Mouse (Mus musculus) CH12.LX (cell line): ENCODE results near the gene Myrfl. TPM values are rescaled to one million over a fixed set of nuclear protein-coding genes. Genes with fewer than 3 reads are reported as not detected.

ENCODE experiments used
- DNase-seq: peaks from one replicate; pipeline ENCODE4 v3.0.0-alpha.2; 2013; ENCODE audit errors: extremely low read depth
- H3K27ac ChIP-seq: 2 replicates; pipeline ENCODE4 v1.5.1; 2012; ENCODE audit warnings: low read depth, mild to moderate bottlenecking, control low read depth, moderate library complexity; ENCODE audit not compliant: insufficient read depth
- H3K27me3 ChIP-seq: replicated peaks from 2 replicates; pipeline ENCODE3; 2012; ENCODE audit warnings: inconsistent platforms
- H3K36me3 ChIP-seq, 2 experiments: replicated peaks in 1 of 2; 2 replicates each; pipeline versions ENCODE3 to v1.6.1; 2012; ENCODE audit warnings: inconsistent platforms in 1 of 2, low read length in 1 of 2, mild to moderate bottlenecking in 1 of 2, mixed read lengths in 1 of 2, moderate library complexity in 1 of 2; ENCODE audit not compliant: control insufficient read depth in 1 of 2, insufficient read depth in 1 of 2
- H3K4me1 ChIP-seq, 2 experiments: 2 replicates each; pipeline ENCODE4 v1.6.1; 2012; ENCODE audit warnings: inconsistent platforms in 1 of 2, moderate library complexity in 1 of 2; ENCODE audit not compliant: insufficient read depth in 2 of 2, control insufficient read depth in 1 of 2
- H3K4me2 ChIP-seq: 2 replicates; pipeline ENCODE4 v1.6.1; 2012; ENCODE audit warnings: low read depth, mild to moderate bottlenecking, control low read depth; ENCODE audit not compliant: poor library complexity, insufficient read depth, severe bottlenecking
- H3K4me3 ChIP-seq, 3 experiments: fragments of 150-350 bp in 1 of 3; sonication (generic) in 1 of 3; replicated peaks in 1 of 3; 2 replicates each; pipeline versions ENCODE3 to v1.5.1; 2011 to 2012; ENCODE audit warnings: low read depth in 2 of 3, low read length in 2 of 3, mild to moderate bottlenecking in 2 of 3, moderate library complexity in 2 of 3, control low read depth in 1 of 3, improper control_type of control experiment in 1 of 3, inconsistent platforms in 1 of 3, mixed read lengths in 1 of 3; ENCODE audit not compliant: poor library complexity in 1 of 3
- H3K79me2 ChIP-seq: replicated peaks from 2 replicates; pipeline ENCODE4 v1.6.1; 2012; ENCODE audit warnings: mild to moderate bottlenecking, moderate library complexity; ENCODE audit not compliant: control insufficient read depth, poor library complexity, insufficient read depth, severe bottlenecking; ENCODE audit errors: extremely low read depth
- H3K9ac ChIP-seq: 2 replicates; pipeline ENCODE4 v1.6.1; 2012; ENCODE audit warnings: low read depth, mild to moderate bottlenecking, control low read depth, moderate library complexity; ENCODE audit not compliant: insufficient read depth
- H3K9me3 ChIP-seq: replicated peaks from 2 replicates; pipeline ENCODE3; 2012; ENCODE audit warnings: low read length, inconsistent platforms, mixed read lengths
- BHLHE40 ChIP-seq: IDR thresholded peaks from 2 replicates; pipeline ENCODE4 v1.6.1; 2011; ENCODE audit warnings: mild to moderate bottlenecking, low read depth, low read length, improper control_type of control experiment
- CHD1 ChIP-seq: IDR thresholded peaks from 2 replicates; pipeline ENCODE4 v1.6.1; 2012; ENCODE audit warnings: low read depth, low read length, improper control_type of control experiment, inconsistent platforms
- CHD2 ChIP-seq: IDR thresholded peaks from 2 replicates; pipeline ENCODE4 v1.6.1; 2011; ENCODE audit warnings: low read length, improper control_type of control experiment
- CTCF ChIP-seq, 2 experiments: IDR thresholded peaks in 1 of 2; conservative IDR thresholded peaks in 1 of 2; 2 replicates each; pipeline ENCODE4 v1.5.1; 2011 to 2012; ENCODE audit warnings: low read depth in 2 of 2, low read length in 2 of 2, improper control_type of control experiment in 1 of 2, inconsistent platforms in 1 of 2, mild to moderate bottlenecking in 1 of 2, moderate library complexity in 1 of 2
- ELF1 ChIP-seq: IDR thresholded peaks from 2 replicates; pipeline ENCODE4 v1.6.1; 2014; ENCODE audit warnings: low read depth, mild to moderate bottlenecking, inconsistent platforms, low read length, improper control_type of control experiment
- ETS1 ChIP-seq: conservative IDR thresholded peaks from 2 replicates; pipeline ENCODE4 v1.6.1; 2012; ENCODE audit warnings: low read depth, mild to moderate bottlenecking, inconsistent platforms, low read length, improper control_type of control experiment, moderate library complexity
- GABPA ChIP-seq: IDR thresholded peaks from 2 replicates; pipeline ENCODE4 v1.6.1; 2012; ENCODE audit warnings: low read depth, low read length, improper control_type of control experiment, inconsistent platforms; ENCODE audit not compliant: insufficient replicate concordance
- IRF4 ChIP-seq: IDR thresholded peaks from 2 replicates; pipeline ENCODE4 v1.6.1; 2014; ENCODE audit warnings: low read depth, mild to moderate bottlenecking, inconsistent platforms, low read length, improper control_type of control experiment
- KAT2A ChIP-seq: IDR thresholded peaks from 2 replicates; pipeline ENCODE4 v1.6.1; 2012; ENCODE audit warnings: low read length, improper control_type of control experiment, inconsistent platforms; ENCODE audit not compliant: insufficient replicate concordance
- MAZ ChIP-seq: IDR thresholded peaks from 2 replicates; pipeline ENCODE4 v1.6.1; 2012; ENCODE audit warnings: low read depth, mild to moderate bottlenecking, inconsistent platforms, low read length, improper control_type of control experiment, moderate library complexity
- PAX5 ChIP-seq: IDR thresholded peaks from 2 replicates; pipeline ENCODE4 v1.6.1; 2012; ENCODE audit warnings: low read length, inconsistent platforms, mixed read lengths
- POLR2AphosphoS2 ChIP-seq: IDR thresholded peaks from 2 replicates; pipeline ENCODE4 v1.6.1; 2011; ENCODE audit warnings: low read depth, low read length, improper control_type of control experiment
- RAD21 ChIP-seq: IDR thresholded peaks from 2 replicates; pipeline ENCODE4 v1.6.1; 2011; ENCODE audit warnings: low read depth, mild to moderate bottlenecking, low read length, improper control_type of control experiment, moderate library complexity
- SMC3 ChIP-seq: IDR thresholded peaks from 2 replicates; pipeline ENCODE4 v1.6.1; 2011; ENCODE audit warnings: low read depth, low read length, improper control_type of control experiment
- TCF12 ChIP-seq: IDR thresholded peaks from 2 replicates; pipeline ENCODE4 v1.6.1; 2014; ENCODE audit warnings: low read depth, mild to moderate bottlenecking, inconsistent platforms, low read length, improper control_type of control experiment
- USF2 ChIP-seq: conservative IDR thresholded peaks from 2 replicates; pipeline ENCODE4 v1.6.1; 2011; ENCODE audit warnings: low read depth, low read length, improper control_type of control experiment
- ZKSCAN1 ChIP-seq: IDR thresholded peaks from 2 replicates; pipeline ENCODE4 v1.6.1; 2012; ENCODE audit warnings: low read depth, inconsistent platforms, low read length, improper control_type of control experiment, borderline replicate concordance
- ZMIZ1 ChIP-seq: IDR thresholded peaks from 2 replicates; pipeline ENCODE4 v1.6.1; 2012; ENCODE audit warnings: low read depth, mild to moderate bottlenecking, inconsistent platforms, low read length, improper control_type of control experiment
- ZNF384 ChIP-seq: IDR thresholded peaks from 2 replicates; pipeline ENCODE4 v1.6.1; 2012; ENCODE audit warnings: low read depth, low read length, improper control_type of control experiment, inconsistent platforms
- dilution Hi-C: fragments of 300-500 bp; cut with MboI; formaldehyde crosslinking; loops from 2 replicates; pipeline ENCODE4 v1.14.3; 2020; ENCODE audit warnings: low sequenced_read_pairs; ENCODE audit not compliant: extremely low pct_unique_long_range_greater_than_20kb, extremely low pct_ligation_motif_present
- in situ Hi-C: fragments of 300-500 bp; cut with MboI; formaldehyde crosslinking; loops from 3 replicates; pipeline ENCODE4 v1.14.3; 2019; ENCODE audit warnings: low sequenced_read_pairs, low pct_ligation_motif_present, low pct_unique_long_range_greater_than_20kb, mixed read lengths
- polyA plus RNA-seq: library from polyadenylated mRNA; unstranded; fragments of >175 nt; gene quantifications from 2 replicates; pipeline ENCODE4 v1.2.1, GENCODE M21; 2012; ENCODE audit warnings: low read depth; ENCODE audit not compliant: insufficient read length
- total RNA-seq, 2 experiments: library from RNA; depleted of rRNA; stranded (reverse); fragments of 300-350 nt in 1 of 2; fragments of >200 nt in 1 of 2; gene quantifications; 2 replicates each; pipeline ENCODE4 v1.2.3; 2012 to 2014

Gene Myrfl
- total and polyA plus RNA-seq, 3 experiments = not detected

GRCm38 (mm10) chr10:116894540-116894939, 2.2 kb downstream of the Myrfl start:
- no peaks in the 10 kb centered on the region for H3K9me3 ChIP-seq
- no peak overlapping the region for H3K4me3 ChIP-seq
- in situ Hi-C loops = no loop called here
- H3K79me2 ChIP-seq = no peaks in the 10 kb centered on the region
- no peaks in the 10 kb centered on the region for H3K36me3 ChIP-seq
- H3K9ac ChIP-seq = no peak overlapping the region
- no peak for DNase-seq
- TF ChIP-seq ELF1 (no peak), USF2 (no peak), TCF12 (no peak), KAT2A (no peak), ZKSCAN1 (no peak), ETS1 (no peak), GABPA (no peak), CHD1 (no peak), ZNF384 (no peak)
- dilution Hi-C loops = no loop called here
- H3K27me3 ChIP-seq = no peaks in the 10 kb centered on the region
- H3K4me1 ChIP-seq = no peaks in the 10 kb centered on the region; a peak in 1 of 4 replicates
- peak overlapping the region; percentile 35; the same call in 1 of the 2 replicates for H3K4me2 ChIP-seq
- no peak overlapping the region for H3K27ac ChIP-seq

GRCm38 (mm10) chr10:116893753-116894152, 3.0 kb downstream of the Myrfl start:
- no peaks in the 10 kb centered on the region for H3K27me3 ChIP-seq
- dilution Hi-C loops = no loop called here
- no peaks in the 10 kb centered on the region for H3K36me3 ChIP-seq
- peak; percentile 58 for DNase-seq
- peak; percentile 65 for TF ChIP-seq SMC3
- peak; percentile 51; the same call in 1 of the 2 replicates for TF ChIP-seq IRF4
- no peak for TF ChIP-seq POLR2AphosphoS2
- TF ChIP-seq CTCF (conservative IDR thresholded peaks at IDR 0.05 in 1 of 2, IDR thresholded peaks at IDR 0.05 in 1 of 2; ENCODE audit: low read depth in 2 of 2, low read length in 2 of 2) = peak in 1 of 2 experiments; percentile 79; a peak in 2 of 4 replicates
- no peak for TF ChIP-seq PAX5
- TF ChIP-seq MAZ = no peak
- no peak for TF ChIP-seq ZMIZ1
- peak; percentile 76 for TF ChIP-seq RAD21
- no peak for TF ChIP-seq BHLHE40
- peak; percentile 74 for TF ChIP-seq CHD2
- peak overlapping the region; percentile 69; the same call in 1 of the 2 replicates for H3K4me2 ChIP-seq
- H3K9me3 ChIP-seq = no peaks in the 10 kb centered on the region
- H3K4me3 ChIP-seq = no peak overlapping the region
- in situ Hi-C loops = no loop called here
- H3K27ac ChIP-seq = no peak overlapping the region
- no peak overlapping the region for H3K9ac ChIP-seq
- H3K4me1 ChIP-seq = no peaks in the 10 kb centered on the region; a peak in 1 of 4 replicates
- H3K79me2 ChIP-seq = no peaks in the 10 kb centered on the region
